Mouse (Mus musculus) stomach, embryonic 16.5 days (tissue): ENCODE measurements around the gene Phex. TPM values are rescaled to one million over a fixed set of nuclear protein-coding genes. Genes with fewer than 3 reads are reported as not detected.

Source experiments
- ATAC-seq: fragments of 200-750 bp; cut with Nextera tagmentation; 2 replicates; pipeline ENCODE4 v1.8.0; 2017; ENCODE audit warnings: moderate number of reproducible peaks, moderate TSS enrichment; ENCODE audit not compliant: insufficient read depth, low FRiP score
- H3K27ac ChIP-seq: fragments of 300-500 bp; sonication (generic); 2 replicates; pipeline ENCODE4 v1.5.1; 2014; ENCODE audit warnings: low read length
- H3K27me3 ChIP-seq: fragments of 300-500 bp; sonication (generic); 2 replicates; pipeline ENCODE4 v1.6.1; 2014; ENCODE audit warnings: low read length, control low read depth, mixed read lengths; ENCODE audit not compliant: control insufficient read depth, insufficient read depth
- H3K36me3 ChIP-seq: fragments of 300-500 bp; sonication (generic); 2 replicates; pipeline ENCODE4 v1.6.1; 2014; ENCODE audit warnings: low read length; ENCODE audit not compliant: control insufficient read depth, insufficient read depth
- H3K4me1 ChIP-seq: fragments of 300-500 bp; sonication (generic); 2 replicates; pipeline ENCODE4 v1.6.1; 2014; ENCODE audit warnings: low read length, control low read depth, mixed read lengths; ENCODE audit not compliant: control insufficient read depth, insufficient read depth
- H3K4me2 ChIP-seq: fragments of 300-500 bp; sonication (generic); 2 replicates; pipeline ENCODE4 v1.6.1; 2014; ENCODE audit warnings: low read depth, low read length, mixed read lengths
- H3K4me3 ChIP-seq: fragments of 300-500 bp; sonication (generic); replicated peaks from 2 replicates; pipeline ENCODE4 v1.5.1; 2014; ENCODE audit warnings: mild to moderate bottlenecking, low read length
- H3K9ac ChIP-seq: fragments of 300-500 bp; sonication (generic); 2 replicates; pipeline ENCODE4 v1.6.1; 2014; ENCODE audit warnings: low read length
- H3K9me3 ChIP-seq: fragments of 300-500 bp; sonication (generic); replicated peaks from 2 replicates; pipeline ENCODE4 v1.6.1; 2016; ENCODE audit warnings: low read length, control low read depth; ENCODE audit not compliant: control insufficient read depth
- WGBS: fragments of 180-500 bp; shearing (Covaris S2); extraction: QIAGEN DNeasy Blood & Tissue Kit; methylation state at CpG from one replicate; pipeline ENCODE4 v1.1.7; 2014; 5-methylcytosine and 5-hydroxymethylcytosine counted together
- microRNA-seq: library from miRNA; unstranded; fragments of <30 nt; microRNA quantifications from one replicate; pipeline ENCODE4, GENCODE M21; 2016
- polyA plus RNA-seq: library from polyadenylated mRNA; unstranded; fragments of >200 nt; fragmentation: Nextera tagmentation; extraction: Ambion mirVana; gene quantifications from 2 replicates; pipeline ENCODE4 v1.2.1, GENCODE M21; 2015

Gene Phex
- polyA plus RNA-seq, 1 experiment from 2014 or later = 0.22 TPM

DNA sequence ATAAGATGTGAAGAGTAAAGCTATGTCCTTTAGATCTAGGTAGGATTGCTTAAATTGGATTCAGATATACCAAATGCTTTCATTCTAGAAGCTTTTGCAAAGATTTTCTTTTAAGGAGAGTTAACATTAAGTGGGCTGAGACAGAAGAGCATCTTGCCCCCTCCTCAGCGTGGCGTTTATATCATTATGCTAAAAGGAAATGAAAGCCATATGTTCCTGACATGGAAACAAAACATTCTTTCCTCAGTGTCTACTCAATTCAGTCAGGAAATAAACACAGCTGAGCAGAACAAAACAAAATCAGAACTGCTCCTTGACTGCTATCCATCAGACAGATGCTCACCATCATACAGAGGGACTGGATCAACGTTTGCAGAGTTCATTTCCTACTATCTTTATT is 251.0 kb downstream of the Phex start:
- Histone ChIP-seq H3K9me3 (no peaks in the 10 kb centered on the region), H3K27me3 (no peaks in the 10 kb centered on the region), H3K27ac (no peak overlapping the region), H3K4me2 (no peak overlapping the region), H3K4me3 (no peak overlapping the region), H3K4me1 (no peaks in the 10 kb centered on the region), H3K9ac (no peak overlapping the region), H3K36me3 (no peaks in the 10 kb centered on the region)
- WGBS = 35% methylated on average over 3 of the region's 3 CpGs
- ATAC-seq = no peak

DNA sequence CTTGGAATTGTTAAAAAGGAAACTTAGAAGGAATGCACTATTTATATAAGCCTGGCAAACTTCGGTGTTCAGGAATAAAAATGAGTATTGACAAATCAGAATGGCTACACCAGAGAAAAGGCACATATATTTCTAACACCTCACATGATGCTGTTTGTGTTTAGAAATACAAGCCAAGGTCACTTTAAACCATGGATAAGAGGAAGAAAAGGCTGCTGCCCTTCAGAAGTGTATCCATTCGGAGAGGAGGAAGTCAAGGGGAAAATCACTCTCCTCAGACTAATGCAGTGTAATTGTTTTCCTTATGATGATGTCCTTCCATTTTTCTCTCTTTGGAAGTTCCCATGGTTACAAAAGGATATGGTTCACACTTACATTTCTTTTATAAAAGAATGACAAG is 251.7 kb downstream of the Phex start:
- no peak for ATAC-seq
- H3K27ac ChIP-seq = no peak overlapping the region
- H3K4me3 ChIP-seq = no peak overlapping the region
- H3K27me3 ChIP-seq = no peaks in the 10 kb centered on the region
- no peak overlapping the region for H3K9ac ChIP-seq
- H3K9me3 ChIP-seq = no peaks in the 10 kb centered on the region
- no peak overlapping the region for H3K4me2 ChIP-seq
- WGBS = 56% methylated on average over 2 of the region's 2 CpGs
- H3K4me1 ChIP-seq = no peaks in the 10 kb centered on the region
- no peaks in the 10 kb centered on the region for H3K36me3 ChIP-seq

DNA sequence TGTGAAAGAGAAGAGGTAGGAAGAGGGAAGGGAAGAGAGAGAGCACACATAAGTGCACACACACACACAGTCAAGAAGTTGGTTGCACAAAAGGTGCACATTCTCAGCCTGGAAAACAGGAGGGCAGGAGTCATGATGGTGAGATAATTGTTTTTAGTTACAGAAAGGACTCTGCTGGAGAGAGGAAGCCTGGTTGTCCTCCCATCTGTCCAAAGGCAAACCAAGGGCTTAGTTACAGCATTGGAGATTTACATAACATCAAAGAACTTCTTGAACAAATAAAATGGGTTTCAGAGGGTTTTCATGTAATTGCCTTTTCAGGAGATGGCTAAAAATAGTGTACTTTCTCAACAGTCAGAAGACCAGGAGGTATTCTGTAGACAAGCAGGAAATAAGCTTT is 270.4 kb downstream of the Phex start:
- Histone ChIP-seq H3K4me2 (no peak overlapping the region), H3K27ac (no peak overlapping the region), H3K27me3 (no peaks in the 10 kb centered on the region), H3K9ac (no peak overlapping the region), H3K4me1 (no peaks in the 10 kb centered on the region), H3K36me3 (no peaks in the 10 kb centered on the region), H3K9me3 (no peaks in the 10 kb centered on the region), H3K4me3 (no peak overlapping the region)
- ATAC-seq = no peak

DNA sequence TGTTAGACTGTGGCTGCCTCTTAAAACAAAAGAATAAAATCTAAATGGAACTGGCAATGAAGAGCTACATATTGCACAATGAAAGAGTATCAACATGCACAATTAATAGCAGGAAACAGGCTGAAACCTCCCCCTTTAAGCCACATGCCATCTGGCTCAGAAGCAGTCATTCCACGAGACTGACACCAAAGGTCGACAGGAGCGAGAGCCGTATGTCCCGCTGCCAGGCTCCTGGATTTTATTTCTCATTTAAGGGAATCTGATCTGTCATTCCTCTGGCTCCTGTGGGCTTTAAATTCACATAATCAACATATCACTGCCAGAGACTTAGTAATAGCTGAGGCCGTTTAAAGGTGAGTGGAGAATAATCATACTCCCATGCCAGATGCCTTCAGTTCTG is 275.5 kb downstream of the Phex start:
- no peaks in the 10 kb centered on the region for H3K36me3 ChIP-seq
- H3K27ac ChIP-seq = no peak overlapping the region
- no peak overlapping the region for H3K9ac ChIP-seq
- H3K9me3 ChIP-seq = no peaks in the 10 kb centered on the region
- H3K4me3 ChIP-seq = no peak overlapping the region
- no peaks in the 10 kb centered on the region for H3K4me1 ChIP-seq
- no peak for ATAC-seq
- H3K27me3 ChIP-seq = no peaks in the 10 kb centered on the region
- 66% methylated on average over 6 of the region's 6 CpGs for WGBS
- no peak overlapping the region for H3K4me2 ChIP-seq

Small RNAs within 50 kb of the gene (microRNA-seq; reads per million reads assigned to microRNA genes)
- not detected for gene Gm23798

Other genes starting within 250 kb of the Phex start
- gene Sms, start 77.0 kb upstream of the Phex start, polyA plus RNA-seq = 34.0 and 34.9 TPM in 2 replicates
- gene Yy2, start 153.7 kb upstream of the Phex start, polyA plus RNA-seq = 2.1 and 3.5 TPM in 2 replicates
- 19.5 and 20.1 TPM in 2 replicates for gene Mbtps2, start 183.4 kb upstream of the Phex start, polyA plus RNA-seq